Mouse (Mus musculus): ENCODE measurements around the gene Mgp.

- TF ChIP-seq POLR2A (IDR thresholded peaks at IDR 0.05; ENCODE audit: borderline replicate concordance, extremely low read depth, low read depth, low read length): no peak
- no peak for TF ChIP-seq CTCF (IDR thresholded peaks at IDR 0.05; ENCODE audit: insufficient read depth, low read length)
Observed at GRCm38 (mm10) chr6:136857873-136858260, 17.8 kb downstream of the Mgp start.
